Mouse (Mus musculus) central nervous system, embryonic 11.5 days (tissue): ENCODE measurements around the gene Znrf4. TPM values are rescaled to one million over a fixed set of nuclear protein-coding genes. Genes with fewer than 3 reads are reported as not detected.

ENCODE experiments used
- polyA plus RNA-seq: library from polyadenylated mRNA; depleted of rRNA; stranded (reverse); fragments of >200 nt; gene quantifications from 2 replicates; pipeline ENCODE4 v1.2.3, GENCODE M21; 2012; rRNA removed

Gene Znrf4
- not detected in 2 replicates for polyA plus RNA-seq

GRCm38 (mm10) chr17:56512310-56512709 lies at the start of gene Znrf4:
Gene Znrf4, minus strand, starts transcription at chr17:56512431.

GRCm38 (mm10) chr17:56554122-56554551 lies 41.9 kb upstream of the Znrf4 start, which contains the start of gene Gm20219:
Gene Gm20219, minus strand, starts transcription at chr17:56554387.

GRCm38 (mm10) chr17:56476402-56476752 lies 35.9 kb downstream of the Znrf4 start, which contains the start of gene Ptprs:
Gene Ptprs, minus strand, starts transcription at chr17:56476483.

Other genes starting within 250 kb of the Znrf4 start
- gene Ticam1, start 235.6 kb downstream of the Znrf4 start, polyA plus RNA-seq: 2.1 and 4.8 TPM in 2 replicates
- gene Plin3, start 219.6 kb downstream of the Znrf4 start, polyA plus RNA-seq: 15.0 and 22.5 TPM in 2 replicates
- gene Arrdc5, start 212.1 kb downstream of the Znrf4 start, polyA plus RNA-seq: not detected in 2 replicates
- gene Uhrf1, start 209.1 kb downstream of the Znrf4 start, polyA plus RNA-seq: 152 and 161 TPM in 2 replicates
- gene Kdm4b, start 186.4 kb downstream of the Znrf4 start, polyA plus RNA-seq: 36.0 and 42.0 TPM in 2 replicates
- gene Ptprs, start 35.9 kb downstream of the Znrf4 start, polyA plus RNA-seq: 558 and 686 TPM in 2 replicates
- 1.8 and 2.0 TPM in 2 replicates for gene Gm20219, start 42.0 kb upstream of the Znrf4 start, polyA plus RNA-seq
- 148 and 517 TPM in 2 replicates for gene Safb2, start 72.2 kb upstream of the Znrf4 start, polyA plus RNA-seq
- gene Safb, start 72.4 kb upstream of the Znrf4 start, polyA plus RNA-seq: 177 and 374 TPM in 2 replicates
- 82.8 and 133 TPM in 2 replicates for gene 2410015M20Rik, start 97.3 kb upstream of the Znrf4 start, polyA plus RNA-seq
- gene Rpl36, start 101.0 kb upstream of the Znrf4 start, polyA plus RNA-seq: 2,072 and 2,507 TPM in 2 replicates
- gene Lonp1, start 114.5 kb upstream of the Znrf4 start, polyA plus RNA-seq: 75.5 and 88.4 TPM in 2 replicates
- gene Catsperd, start 115.7 kb upstream of the Znrf4 start, polyA plus RNA-seq: 0.98 and 1.3 TPM in 2 replicates
- gene Ranbp3, start 160.9 kb upstream of the Znrf4 start, polyA plus RNA-seq: 132 and 154 TPM in 2 replicates
- gene Ndufa11, start 205.3 kb upstream of the Znrf4 start, polyA plus RNA-seq: 147 and 215 TPM in 2 replicates
- 11.3 and 14.1 TPM in 2 replicates for gene Vmac, start 205.6 kb upstream of the Znrf4 start, polyA plus RNA-seq
- 6.7 and 11.9 TPM in 2 replicates for gene Nrtn, start 245.1 kb upstream of the Znrf4 start, polyA plus RNA-seq